Mouse (Mus musculus): Measurements from ENCODE around the gene Il4i1. TPM values are rescaled to one million over a fixed set of nuclear protein-coding genes. Genes with fewer than 3 reads are reported as not detected.

Gene Il4i1
- polyA plus RNA-seq (2015; fragmentation: Nextera tagmentation; extraction: Ambion mirVana), result 0.51 and 0.70 TPM in 2 replicates

DNA sequence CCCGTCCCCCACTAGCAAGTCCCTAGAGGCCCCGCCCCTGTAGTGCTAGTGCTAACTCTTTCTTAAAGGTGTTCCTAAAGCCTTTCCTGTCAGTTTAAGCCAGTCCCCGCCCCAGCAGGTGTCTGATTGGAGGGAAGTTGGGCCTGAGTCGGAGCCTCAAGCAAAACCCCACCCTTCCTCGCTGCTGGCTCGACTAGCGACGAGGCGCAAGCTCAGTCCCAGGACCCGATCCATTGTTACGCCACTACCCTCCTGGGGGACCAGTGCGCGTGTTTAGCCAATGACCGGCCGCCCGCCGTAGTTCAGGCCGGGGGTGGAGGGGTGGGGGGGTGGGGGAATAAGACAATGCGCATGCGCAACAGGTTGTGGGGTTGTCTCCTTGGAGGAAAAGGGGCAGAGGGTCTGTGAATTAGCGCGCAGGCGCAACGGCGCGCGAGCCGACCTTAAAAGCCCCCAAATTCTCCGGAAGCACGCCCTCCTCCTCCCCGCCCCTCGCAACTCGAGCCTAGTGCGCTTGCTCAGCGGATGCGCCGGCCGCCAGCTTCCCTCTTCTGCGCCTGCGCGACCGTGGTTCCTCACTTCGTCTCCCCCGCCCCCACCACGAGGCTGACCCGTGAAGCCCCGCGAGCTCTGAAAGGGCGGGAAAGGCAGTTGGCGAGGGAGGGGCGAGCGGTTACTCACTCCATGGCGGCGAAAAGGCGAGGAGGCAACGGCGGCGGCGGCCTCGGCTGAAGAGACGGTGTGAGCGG lies at the start of gene Il4i1, which contains the start of gene Nup62:
TSS of gene Il4i1 (plus strand) at position 667 of the 749 bp plus-strand sequence.
TSS of gene Nup62 (plus strand) at position 368 of the 749 bp plus-strand sequence.
- ATAC-seq (ENCODE audit: extremely low read depth, insufficient number of reproducible peaks, low FRiP score, low TSS enrichment), result peak; percentile 84
- H3K36me3 ChIP-seq, result peaks cover 35% of the 10 kb centered on the region
- no peaks in the 10 kb centered on the region for H3K9me3 ChIP-seq
- peak within 1 kb of the TSS; percentile 99 for H3K27ac ChIP-seq (replicated peaks)
- WGBS, result under 1% methylated on average over 62 of the region's 62 CpGs
- H3K27me3 ChIP-seq (replicated peaks), result no peaks in the 10 kb centered on the region
- peaks cover 47% of the 10 kb centered on the region for H3K4me1 ChIP-seq
- peak within 1 kb of the TSS; percentile 90 for H3K4me3 ChIP-seq
- peak within 1 kb of the TSS; percentile 86 for H3K4me2 ChIP-seq
- H3K9ac ChIP-seq, result peak within 1 kb of the TSS; percentile 98

DNA sequence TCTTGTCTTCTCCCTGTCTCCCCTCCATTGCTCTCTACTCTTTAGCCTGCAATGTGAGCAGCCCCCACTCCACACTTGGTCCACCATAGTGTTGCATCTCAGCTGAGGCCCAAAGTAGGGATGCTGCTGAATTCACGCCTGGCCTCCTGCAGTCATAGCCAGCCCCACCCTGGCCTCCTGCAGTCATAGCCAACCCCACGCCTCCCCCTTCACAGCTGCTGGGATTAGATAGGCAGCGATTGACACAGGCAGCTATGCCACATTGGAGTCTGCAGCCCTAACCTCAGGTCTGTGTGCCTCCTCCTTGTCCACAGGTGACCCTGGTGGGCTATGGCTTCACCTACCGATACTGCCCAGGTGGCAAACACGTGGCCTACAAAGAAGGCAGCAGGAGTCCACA lies 48.1 kb upstream of the Il4i1 start:
- H3K9me3 ChIP-seq, result no peaks in the 10 kb centered on the region
- no peaks in the 10 kb centered on the region for H3K27me3 ChIP-seq (replicated peaks)
- H3K4me2 ChIP-seq, result no peak overlapping the region
- 78% methylated on average over 5 of the region's 5 CpGs for WGBS
- no peak overlapping the region for H3K27ac ChIP-seq (replicated peaks)
- H3K4me1 ChIP-seq, result no peaks in the 10 kb centered on the region
- no peak for ATAC-seq (ENCODE audit: extremely low read depth, insufficient number of reproducible peaks, low FRiP score, low TSS enrichment)
- no peak overlapping the region for H3K4me3 ChIP-seq
- H3K36me3 ChIP-seq, result peaks cover 97% of the 10 kb centered on the region
- H3K9ac ChIP-seq, result no peak overlapping the region

DNA sequence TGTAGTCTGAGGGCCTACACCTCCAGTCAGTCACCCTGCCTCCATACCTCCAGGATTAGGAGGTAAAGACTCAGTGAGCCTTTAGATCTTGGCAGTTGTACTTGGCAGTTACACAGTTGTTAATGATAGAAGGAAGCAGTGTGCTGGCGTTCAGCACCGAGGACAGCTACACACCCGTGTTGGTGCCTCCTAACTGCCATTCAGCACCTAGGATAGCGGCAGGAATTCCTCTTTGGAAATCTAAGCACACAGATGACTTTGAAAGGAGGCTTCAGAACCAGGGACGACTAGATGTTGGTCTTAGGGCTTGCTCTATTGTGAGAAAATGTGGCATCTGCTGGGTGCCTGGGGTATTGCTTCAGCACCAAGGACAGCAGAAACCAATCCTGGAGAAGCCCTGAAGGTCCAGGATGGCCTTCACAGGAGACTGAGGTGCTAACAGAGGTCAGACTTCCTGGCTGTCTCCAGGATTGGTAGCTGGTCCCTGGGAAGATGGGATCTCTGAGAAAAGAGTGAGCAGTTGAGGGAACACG lies 46.1 kb upstream of the Il4i1 start:
- Histone ChIP-seq H3K27me3 (replicated peaks) (no peaks in the 10 kb centered on the region), H3K4me2 (no peak overlapping the region), H3K4me1 (no peaks in the 10 kb centered on the region), H3K27ac (replicated peaks) (no peak overlapping the region), H3K36me3 (peaks cover 97% of the 10 kb centered on the region), H3K9ac (no peak overlapping the region), H3K4me3 (no peak overlapping the region), H3K9me3 (no peaks in the 10 kb centered on the region)
- ATAC-seq (ENCODE audit: extremely low read depth, insufficient number of reproducible peaks, low FRiP score, low TSS enrichment), result no peak
- 11% methylated on average over 6 of the region's 6 CpGs for WGBS

DNA sequence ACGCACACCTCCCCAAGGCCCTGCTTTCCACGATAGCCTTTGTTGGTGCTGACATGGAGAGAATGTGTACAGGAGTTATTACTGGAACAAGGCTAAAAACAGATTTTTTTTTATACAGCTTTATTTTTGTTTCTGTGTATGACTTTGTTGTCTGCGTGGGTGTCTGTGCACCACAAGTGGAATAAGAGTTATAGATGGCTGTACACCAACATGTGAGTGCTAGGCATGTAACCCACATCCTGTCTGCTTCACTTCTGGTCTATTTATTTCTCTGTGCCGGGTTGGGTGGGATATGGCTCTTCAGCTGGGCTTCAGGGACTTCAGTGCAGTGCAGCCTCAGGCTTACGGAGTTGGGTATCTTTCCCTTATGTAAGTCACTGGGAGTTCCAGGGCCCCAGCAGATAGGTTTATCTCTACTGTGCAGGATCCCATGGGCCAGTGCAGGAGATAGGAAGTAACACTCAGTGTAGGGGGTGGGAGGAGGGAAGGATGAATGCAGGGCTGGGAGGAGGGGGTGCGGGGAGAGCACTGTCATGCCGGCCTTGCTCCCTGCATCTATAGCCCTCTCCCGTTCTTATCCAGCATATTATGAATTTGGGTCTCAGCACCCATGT lies 43.5 kb upstream of the Il4i1 start:
- H3K4me1 ChIP-seq, result no peaks in the 10 kb centered on the region
- ATAC-seq (ENCODE audit: extremely low read depth, insufficient number of reproducible peaks, low FRiP score, low TSS enrichment), result no peak
- H3K4me2 ChIP-seq, result no peak overlapping the region
- 71% methylated on average over 8 of the region's 8 CpGs for whole genome bisulfite sequencing
- no peak overlapping the region for H3K4me3 ChIP-seq
- H3K27ac ChIP-seq (replicated peaks), result no peak overlapping the region
- H3K9ac ChIP-seq, result no peak overlapping the region
- peaks cover 95% of the 10 kb centered on the region for H3K36me3 ChIP-seq
- H3K9me3 ChIP-seq, result no peaks in the 10 kb centered on the region
- H3K27me3 ChIP-seq (replicated peaks), result no peaks in the 10 kb centered on the region

DNA sequence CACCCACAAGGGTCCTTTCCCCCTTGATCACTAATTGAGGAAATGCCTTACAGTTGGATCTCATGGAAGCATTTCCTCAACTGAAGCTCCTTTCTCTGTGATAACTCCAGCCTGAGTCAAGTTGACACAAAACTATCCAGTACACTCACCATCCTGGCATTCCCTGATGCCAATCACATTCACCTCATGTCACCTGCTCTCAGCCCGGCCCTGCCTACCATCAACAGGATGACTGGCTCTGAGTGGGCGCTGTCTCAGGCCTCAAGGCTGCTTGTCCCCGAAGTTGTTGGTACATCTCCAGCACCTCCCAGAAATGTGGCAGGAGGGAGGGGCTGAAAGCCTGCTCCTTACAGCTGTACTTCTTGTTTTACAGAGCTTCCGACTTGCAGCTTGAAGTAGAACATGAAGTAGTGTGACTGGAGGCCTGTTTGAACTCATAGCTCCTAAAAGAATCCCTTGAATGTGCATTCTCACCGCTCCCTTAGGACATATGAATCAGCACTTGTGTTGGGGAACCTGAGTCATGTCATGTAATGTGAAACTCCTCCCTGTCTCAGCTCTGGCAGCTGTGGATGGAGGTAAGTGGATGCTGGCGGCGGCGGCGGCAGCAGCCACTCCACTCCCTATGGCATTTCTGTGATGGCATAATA lies 39.2 kb upstream of the Il4i1 start:
- no peak overlapping the region for H3K4me3 ChIP-seq
- H3K4me1 ChIP-seq, result no peaks in the 10 kb centered on the region
- H3K27me3 ChIP-seq (replicated peaks), result no peaks in the 10 kb centered on the region
- H3K9me3 ChIP-seq, result no peaks in the 10 kb centered on the region
- peaks cover 63% of the 10 kb centered on the region for H3K36me3 ChIP-seq
- WGBS, result 86% methylated on average over 9 of the region's 9 CpGs
- H3K4me2 ChIP-seq, result no peak overlapping the region
- H3K27ac ChIP-seq (replicated peaks), result no peak overlapping the region
- ATAC-seq (ENCODE audit: extremely low read depth, insufficient number of reproducible peaks, low FRiP score, low TSS enrichment), result peak; percentile 42; the same call in 1 of the 2 replicates
- H3K9ac ChIP-seq, result no peak overlapping the region

DNA sequence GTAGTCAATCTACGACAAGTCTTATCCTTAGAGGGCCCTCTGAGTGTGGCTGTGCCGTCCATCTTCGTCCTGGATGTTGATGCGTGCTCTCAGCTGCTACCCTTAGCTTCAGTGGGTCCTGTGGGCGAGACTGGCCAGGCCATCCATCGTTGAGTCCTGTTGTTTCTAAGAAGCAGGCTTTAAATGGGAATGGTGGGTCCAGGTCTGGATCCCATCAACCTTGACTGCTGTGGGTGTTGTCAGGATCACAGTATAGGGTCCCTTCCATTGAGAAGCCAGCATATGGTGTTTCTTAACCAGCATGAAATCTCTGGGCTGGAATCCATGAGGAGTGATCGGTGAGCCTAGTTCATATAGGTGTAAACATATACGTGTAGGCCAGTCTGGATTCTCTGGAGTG lies 36.1 kb upstream of the Il4i1 start:
- Histone ChIP-seq H3K4me3 (no peak overlapping the region), H3K27ac (replicated peaks) (no peak overlapping the region), H3K36me3 (peaks cover 31% of the 10 kb centered on the region), H3K9me3 (no peaks in the 10 kb centered on the region), H3K27me3 (replicated peaks) (peaks cover under 1% of the 10 kb centered on the region; the same call in 1 of the 2 replicates), H3K9ac (no peak overlapping the region), H3K4me1 (no peaks in the 10 kb centered on the region), H3K4me2 (no peak overlapping the region)
- no peak for ATAC-seq (ENCODE audit: extremely low read depth, insufficient number of reproducible peaks, low FRiP score, low TSS enrichment)
- 75% methylated on average over 8 of the region's 8 CpGs for WGBS

DNA sequence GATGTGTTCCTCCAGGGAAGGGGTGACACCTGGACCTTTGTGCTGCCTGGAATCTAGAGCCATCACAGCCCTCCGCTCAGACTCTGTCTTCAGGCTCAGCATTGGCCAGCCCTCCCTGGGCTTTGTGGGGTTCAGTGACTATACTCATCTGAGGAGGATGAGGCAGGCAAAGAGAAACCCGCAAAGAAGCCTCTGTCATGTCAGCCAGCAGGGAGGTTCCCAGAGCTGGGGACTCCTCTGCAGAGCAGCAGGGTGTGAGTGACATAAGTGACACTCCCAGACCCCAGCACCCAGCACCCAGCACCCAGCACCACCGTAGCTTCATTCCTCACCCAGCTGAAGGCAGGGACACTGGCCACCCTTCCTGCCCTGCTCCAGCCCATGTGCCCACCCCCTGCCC lies 26.7 kb upstream of the Il4i1 start:
- no peak overlapping the region for H3K4me2 ChIP-seq
- peaks cover 19% of the 10 kb centered on the region; the same call in 1 of the 2 replicates for H3K27me3 ChIP-seq (replicated peaks)
- no peaks in the 10 kb centered on the region for H3K36me3 ChIP-seq
- no peak overlapping the region for H3K4me3 ChIP-seq
- H3K9me3 ChIP-seq, result 0 out of 2 replicates have a peak, but pooled peaks cover 6% of the 10 kb centered on the region
- no peak for ATAC-seq (ENCODE audit: extremely low read depth, insufficient number of reproducible peaks, low FRiP score, low TSS enrichment)
- H3K9ac ChIP-seq, result no peak overlapping the region
- no peaks in the 10 kb centered on the region for H3K4me1 ChIP-seq
- WGBS, result 69% methylated on average over 3 of the region's 3 CpGs
- no peak overlapping the region for H3K27ac ChIP-seq (replicated peaks)

DNA sequence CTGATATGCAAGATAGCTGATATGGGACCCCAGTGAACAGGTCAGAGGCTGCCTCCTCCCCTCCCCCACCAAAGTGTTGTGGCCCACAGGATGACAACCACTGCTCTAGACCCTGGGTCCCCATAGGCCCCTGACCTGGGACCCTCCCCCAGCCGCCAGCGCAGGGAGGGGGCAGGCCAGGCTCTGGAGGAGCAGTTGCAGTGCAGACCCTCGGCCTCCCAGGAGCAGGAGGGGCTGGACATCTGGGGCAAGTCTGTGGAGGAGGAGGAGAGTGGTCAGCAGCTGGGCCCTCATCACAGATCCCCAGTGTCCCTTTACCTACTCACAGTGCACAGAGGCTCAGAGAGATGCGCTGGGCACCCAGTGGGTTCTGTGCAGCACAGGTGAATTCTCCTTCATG lies 26.1 kb upstream of the Il4i1 start:
- Histone ChIP-seq H3K9ac (no peak overlapping the region), H3K27me3 (replicated peaks) (peaks cover 18% of the 10 kb centered on the region; the same call in 1 of the 2 replicates), H3K36me3 (no peaks in the 10 kb centered on the region), H3K4me2 (no peak overlapping the region), H3K4me3 (no peak overlapping the region), H3K27ac (replicated peaks) (no peak overlapping the region), H3K9me3 (0 out of 2 replicates have a peak, but pooled peaks cover 6% of the 10 kb centered on the region), H3K4me1 (no peaks in the 10 kb centered on the region)
- WGBS, result 60% methylated on average over 4 of the region's 4 CpGs
- ATAC-seq (ENCODE audit: extremely low read depth, insufficient number of reproducible peaks, low FRiP score, low TSS enrichment), result no peak

DNA sequence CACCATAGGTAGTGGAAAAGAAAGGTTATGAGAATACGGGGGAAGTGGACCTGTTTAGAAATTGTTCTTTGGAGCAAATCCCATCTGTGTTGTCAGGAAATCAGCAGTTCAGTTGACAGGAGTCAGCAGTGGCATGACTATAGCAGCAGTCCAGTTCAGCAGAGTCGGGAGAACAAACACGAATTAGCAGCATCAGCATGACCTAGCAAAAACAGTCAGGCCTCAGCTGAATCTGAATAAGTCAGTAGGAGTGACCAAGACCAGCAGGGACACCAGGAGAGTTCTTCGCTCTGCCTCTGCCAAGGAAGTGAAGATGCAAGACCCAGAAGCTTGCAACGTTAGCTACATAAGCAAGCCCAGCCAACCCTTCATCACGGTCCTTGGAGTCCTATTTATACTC lies 23.4 kb upstream of the Il4i1 start:
- no peak overlapping the region for H3K9ac ChIP-seq
- 0 out of 2 replicates have a peak, but pooled peaks cover 9% of the 10 kb centered on the region for H3K27me3 ChIP-seq (replicated peaks)
- H3K36me3 ChIP-seq, result no peaks in the 10 kb centered on the region
- H3K4me3 ChIP-seq, result no peak overlapping the region
- no peaks in the 10 kb centered on the region for H3K4me1 ChIP-seq
- peaks cover 15% of the 10 kb centered on the region; the same call in 1 of the 2 replicates for H3K9me3 ChIP-seq
- no peak overlapping the region for H3K27ac ChIP-seq (replicated peaks)
- no peak; the same call in 1 of the 2 replicates for ATAC-seq (ENCODE audit: extremely low read depth, insufficient number of reproducible peaks, low FRiP score, low TSS enrichment)
- no peak overlapping the region for H3K4me2 ChIP-seq
- 70% methylated on average over 6 of the region's 6 CpGs for WGBS

DNA sequence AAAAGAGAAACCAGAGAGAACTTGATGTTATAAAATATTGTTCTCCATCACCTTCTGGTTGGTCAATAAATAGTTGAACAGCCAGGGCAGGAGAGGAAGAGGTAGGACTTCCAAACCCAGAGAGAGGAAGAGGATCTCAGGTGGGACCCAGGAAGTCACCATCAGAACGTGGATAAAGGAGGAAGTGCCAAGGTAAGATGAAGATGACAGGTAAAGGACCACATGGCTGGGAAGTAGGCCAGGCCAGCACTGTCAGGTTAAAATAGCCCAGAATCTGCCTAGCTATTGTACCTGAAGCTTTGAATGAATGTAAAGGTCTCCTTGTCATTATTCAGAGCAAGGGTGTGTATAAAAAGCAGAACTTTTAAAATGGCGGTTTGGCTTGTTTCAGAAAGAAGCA lies 7.3 kb upstream of the Il4i1 start:
- Histone ChIP-seq H3K9ac (no peak overlapping the region), H3K9me3 (no peaks in the 10 kb centered on the region), H3K4me1 (no peaks in the 10 kb centered on the region), H3K4me3 (no peak overlapping the region), H3K27me3 (replicated peaks) (peaks cover 9% of the 10 kb centered on the region; the same call in 1 of the 2 replicates), H3K4me2 (no peak overlapping the region), H3K27ac (replicated peaks) (no peak overlapping the region), H3K36me3 (peaks cover 29% of the 10 kb centered on the region)
- WGBS, result 63% methylated on average over 2 of the region's 2 CpGs
- ATAC-seq (ENCODE audit: extremely low read depth, insufficient number of reproducible peaks, low FRiP score, low TSS enrichment), result no peak

DNA sequence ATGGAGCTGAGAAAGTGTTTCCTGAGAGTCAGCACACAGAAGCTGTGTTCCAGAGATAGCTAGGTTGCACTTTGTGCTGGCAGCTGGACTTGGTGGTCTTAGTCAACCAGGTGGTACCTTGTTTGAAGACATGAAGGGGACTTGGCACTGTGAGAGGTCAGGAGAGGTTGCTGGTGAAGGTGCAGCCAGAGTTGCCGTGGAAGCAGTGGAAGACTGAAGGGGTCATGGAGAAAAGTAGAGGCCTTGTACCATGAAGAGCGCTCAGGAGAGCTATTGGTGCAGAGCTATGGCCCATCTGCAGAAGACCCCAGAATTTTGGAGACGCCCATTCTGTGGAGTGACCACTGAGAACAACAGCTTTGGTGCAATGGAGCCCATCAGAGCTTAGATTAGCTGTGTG lies 6.7 kb upstream of the Il4i1 start:
- H3K27ac ChIP-seq (replicated peaks), result no peak overlapping the region
- no peak overlapping the region for H3K4me3 ChIP-seq
- no peak overlapping the region for H3K4me2 ChIP-seq
- WGBS, result 71% methylated on average over 3 of the region's 3 CpGs
- H3K9ac ChIP-seq, result no peak overlapping the region
- H3K27me3 ChIP-seq (replicated peaks), result peaks cover 9% of the 10 kb centered on the region; the same call in 1 of the 2 replicates
- H3K9me3 ChIP-seq, result no peaks in the 10 kb centered on the region
- H3K36me3 ChIP-seq, result peaks cover 32% of the 10 kb centered on the region
- H3K4me1 ChIP-seq, result 0 out of 2 replicates have a peak, but pooled peaks cover under 1% of the 10 kb centered on the region
- no peak for ATAC-seq (ENCODE audit: extremely low read depth, insufficient number of reproducible peaks, low FRiP score, low TSS enrichment)

Measured in heart, embryonic 13.5 days (tissue).